Mouse (Mus musculus) hindbrain, embryonic 16.5 days (tissue): Measurements from ENCODE around the gene H2al1f. TPM values are rescaled to one million over a fixed set of nuclear protein-coding genes. Genes with fewer than 3 reads are reported as not detected.

Experiments used
- ATAC-seq: fragments of 200-750 bp; cut with Nextera tagmentation; 2 replicates; pipeline ENCODE4 v1.8.0; 2017; ENCODE audit warnings: moderate TSS enrichment, moderate library complexity
- H3K27ac ChIP-seq: fragments of 300-500 bp; sonication (generic); 2 replicates; pipeline ENCODE4 v1.5.1; 2014; ENCODE audit warnings: low read depth, mild to moderate bottlenecking, control low read depth, low read length, moderate library complexity
- H3K27me3 ChIP-seq: fragments of 300-500 bp; sonication (generic); replicated peaks from 2 replicates; pipeline ENCODE4 v1.6.1; 2014; ENCODE audit warnings: low read length; ENCODE audit not compliant: control insufficient read depth, insufficient read depth
- H3K36me3 ChIP-seq: fragments of 300-500 bp; sonication (generic); 2 replicates; pipeline ENCODE4 v1.6.1; 2014; ENCODE audit warnings: mild to moderate bottlenecking, low read length, moderate library complexity, mixed read lengths; ENCODE audit not compliant: control insufficient read depth, insufficient read depth
- H3K4me1 ChIP-seq: fragments of 300-500 bp; sonication (generic); 2 replicates; pipeline ENCODE4 v1.6.1; 2014; ENCODE audit warnings: low read depth, low read length; ENCODE audit not compliant: control insufficient read depth, insufficient read depth
- H3K4me2 ChIP-seq: fragments of 300-500 bp; sonication (generic); 2 replicates; pipeline ENCODE4 v1.6.1; 2014; ENCODE audit warnings: mild to moderate bottlenecking, low read length, control low read depth, moderate library complexity
- H3K4me3 ChIP-seq: fragments of 300-500 bp; sonication (generic); 2 replicates; pipeline ENCODE4 v1.5.1; 2014; ENCODE audit warnings: mild to moderate bottlenecking, low read length, control low read depth, moderate library complexity
- H3K9ac ChIP-seq: fragments of 300-500 bp; sonication (generic); 2 replicates; pipeline ENCODE4 v1.6.1; 2014; ENCODE audit warnings: low read depth, mild to moderate bottlenecking, control low read depth, low read length, moderate library complexity
- H3K9me3 ChIP-seq: fragments of 300-500 bp; sonication (generic); 2 replicates; pipeline ENCODE4 v1.6.1; 2014; ENCODE audit warnings: mild to moderate bottlenecking, low read length, moderate library complexity; ENCODE audit not compliant: control insufficient read depth
- WGBS: fragments of 180-500 bp; shearing (Covaris S2); extraction: QIAGEN DNeasy Blood & Tissue Kit; methylation state at CpG from one replicate; pipeline ENCODE4 v1.1.7; 2014; 5-methylcytosine and 5-hydroxymethylcytosine counted together
- polyA plus RNA-seq: library from polyadenylated mRNA; unstranded; fragments of >200 nt; fragmentation: Nextera tagmentation; extraction: Ambion mirVana; gene quantifications from 2 replicates; pipeline ENCODE4 v1.2.1, GENCODE M21; 2015

The H2al1f gene
- polyA plus RNA-seq, 1 experiment from 2014 or later: not detected

- Histone ChIP-seq H3K27me3 (no peaks in the 10 kb centered on the region; the same call in 1 of the 2 replicates), H3K4me2 (no peak overlapping the region), H3K9ac (no peak overlapping the region), H3K27ac (no peak overlapping the region), H3K4me3 (no peak overlapping the region), H3K4me1 (peaks cover 3% of the 10 kb centered on the region), H3K36me3 (no peaks in the 10 kb centered on the region), H3K9me3 (no peaks in the 10 kb centered on the region)
- ATAC-seq: no peak
- WGBS: 80% methylated on average over 3 of the region's 3 CpGs
These were observed 31.8 kb downstream of the H2al1f start for GRCm38 (mm10) chrX:11346756-11347155.

GRCm38 (mm10) chrX:11360823-11361222 lies 45.9 kb downstream of the H2al1f start:
- no peak for ATAC-seq
- H3K4me1 ChIP-seq: peaks cover 2% of the 10 kb centered on the region
- 73% methylated on average over 6 of the region's 6 CpGs for WGBS

GRCm38 (mm10) chrX:11361261-11361660 lies 46.3 kb downstream of the H2al1f start:
- ATAC-seq: no peak
- Histone ChIP-seq H3K4me3 (no peak overlapping the region), H3K4me1 (peaks cover 2% of the 10 kb centered on the region), H3K9me3 (no peaks in the 10 kb centered on the region), H3K27me3 (no peaks in the 10 kb centered on the region), H3K36me3 (no peaks in the 10 kb centered on the region), H3K9ac (no peak overlapping the region), H3K4me2 (no peak overlapping the region), H3K27ac (no peak overlapping the region)
- WGBS: 100% methylated on average over 2 of the region's 2 CpGs

More at GRCm38 (mm10) chrX:11360823-11361222, 45.9 kb downstream of the H2al1f start:
- Histone ChIP-seq H3K36me3 (no peaks in the 10 kb centered on the region), H3K27ac (no peak overlapping the region), H3K27me3 (no peaks in the 10 kb centered on the region; the same call in 1 of the 2 replicates), H3K4me3 (no peak overlapping the region), H3K4me2 (no peak overlapping the region), H3K9ac (no peak overlapping the region), H3K9me3 (no peaks in the 10 kb centered on the region)

- 47% methylated on average over 6 of the region's 6 CpGs for WGBS
- Histone ChIP-seq H3K27ac (no peak overlapping the region), H3K4me2 (no peak overlapping the region), H3K27me3 (no peaks in the 10 kb centered on the region), H3K9me3 (no peaks in the 10 kb centered on the region), H3K36me3 (no peaks in the 10 kb centered on the region), H3K9ac (no peak overlapping the region), H3K4me3 (no peak overlapping the region), H3K4me1 (peaks cover 2% of the 10 kb centered on the region)
- ATAC-seq: peak; percentile 86
These were observed 48.9 kb downstream of the H2al1f start for GRCm38 (mm10) chrX:11363890-11364289.

Other genes with a start within 250 kb of the H2al1f start
- gene H2al1a, start 15.9 kb upstream of the H2al1f start, polyA plus RNA-seq: not detected in 2 replicates
- gene H2al1b, start 12.7 kb upstream of the H2al1f start, polyA plus RNA-seq: not detected in 2 replicates
- gene H2al1c, start 9.5 kb upstream of the H2al1f start, polyA plus RNA-seq: not detected in 2 replicates
- not detected in 2 replicates for gene H2al1d, start 6.3 kb upstream of the H2al1f start, polyA plus RNA-seq
- gene H2al1e, start 3.2 kb upstream of the H2al1f start, polyA plus RNA-seq: not detected in 2 replicates
- not detected in 2 replicates for gene H2al1g, start 3.1 kb downstream of the H2al1f start, polyA plus RNA-seq
- gene H2al1h, start 6.3 kb downstream of the H2al1f start, polyA plus RNA-seq: not detected in 2 replicates
- not detected in 2 replicates for gene H2al1i, start 9.5 kb downstream of the H2al1f start, polyA plus RNA-seq
- gene H2al1j, start 12.7 kb downstream of the H2al1f start, polyA plus RNA-seq: not detected in 2 replicates